ENCODE assay signal across 20 mouse cellular contexts in the genomic region with DNA sequence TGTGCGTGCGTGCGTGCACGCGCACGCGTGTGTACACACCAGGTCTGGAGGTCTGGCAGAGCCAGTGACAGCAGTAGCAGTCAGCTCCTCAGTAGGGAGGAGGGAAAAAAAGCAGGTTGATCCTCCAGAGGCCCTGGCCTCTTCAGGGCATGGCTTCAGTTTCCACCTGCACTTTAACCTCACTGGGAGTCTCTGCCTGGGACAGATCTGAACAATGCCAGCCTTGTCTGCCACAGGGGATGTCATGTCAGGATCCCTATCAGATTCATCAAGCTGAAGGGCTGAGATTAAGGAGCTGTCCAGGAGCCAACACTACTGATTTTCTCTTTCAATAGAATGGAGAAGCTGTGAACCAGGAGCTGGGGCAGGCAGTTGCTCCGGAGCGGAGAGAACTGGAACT. TPM values are rescaled to one million over a fixed set of nuclear protein-coding genes. Genes with fewer than 3 reads are reported as not detected.
DNase-seq lines count a peak whose midpoint lies in the region; ATAC-seq and TF ChIP-seq lines count a peak whose summit lies in the region.
"Had no signal": no experiment of that assay in that cellular context is flagged by ENCODE, and none has a peak within 500 bp of the region (broad histone marks: within the 10 kb centered on the region; RNA-seq: fewer than 3 reads in every experiment).

No protein-coding gene starts in this region.

- no peak for DNase-seq in lung, embryonic 14.5 days
- DNase-seq in lung, postnatal 4 days = no peak
- DNase-seq in embryonic facial prominence, embryonic 10.5 days (ENCODE audit: low spot score) = peak; percentile 24
- peak; percentile 82 for DNase-seq in gonadal fat pad, adult 2 months (ENCODE audit: low read depth)
- no peak for DNase-seq in heart, adult 9 months (ENCODE audit: low spot score in 2 of 2)
- DNase-seq: adrenal gland, adult 2 months; adrenal gland, postnatal 25 days; cerebellum, adult 18-20 months; cerebellum, adult 9-11 months; cerebellum, postnatal 36 days; gastrocnemius, postnatal 36 days; heart, adult 18-20 months had no signal

- no peak for TF ChIP-seq CTCF in lung, embryonic 14.5 days (IDR thresholded peaks at IDR 0.05; ENCODE audit: low read depth)
- no peak for TF ChIP-seq CTCF in intestine, postnatal 0 days (IDR thresholded peaks at IDR 0.05; ENCODE audit: low read depth)

- no peak overlapping the region for H3K4me3 ChIP-seq in lung, embryonic 14.5 days (ENCODE audit: low read depth, low read length)
- no peak overlapping the region for H3K4me3 ChIP-seq in embryonic facial prominence, embryonic 10.5 days
- no peak overlapping the region for H3K4me3 ChIP-seq in intestine, postnatal 0 days (ENCODE audit: low read depth, low read length)
- H3K4me3 ChIP-seq: embryonic facial prominence, embryonic 15.5 days; erythroblast, embryonic 14.5 days; forebrain, embryonic 15.5 days; heart, embryonic 12.5 days had no signal

- no peak for ATAC-seq in lung, embryonic 14.5 days (ENCODE audit: insufficient read depth)
- peak; percentile 84 for ATAC-seq in intestine, postnatal 0 days
- ATAC-seq: activated CD4-positive, CD25-positive, alpha-beta regulatory T cell, adult 4 months; forebrain, embryonic 15.5 days; Patski had no signal

- no peaks in the 10 kb centered on the region for H3K9me3 ChIP-seq in lung, embryonic 14.5 days (ENCODE audit: low read depth, low read length)
- H3K9me3 ChIP-seq in embryonic facial prominence, embryonic 10.5 days = no peaks in the 10 kb centered on the region
- no peaks in the 10 kb centered on the region for H3K9me3 ChIP-seq in intestine, postnatal 0 days (ENCODE audit: control insufficient read depth)
- H3K9me3 ChIP-seq: embryonic facial prominence, embryonic 15.5 days; forebrain, embryonic 15.5 days; heart, embryonic 12.5 days had no signal

- no peaks in the 10 kb centered on the region for H3K27me3 ChIP-seq in lung, embryonic 14.5 days (ENCODE audit: insufficient read depth, low read length)
- no peaks in the 10 kb centered on the region; the same call in 1 of the 2 replicates for H3K27me3 ChIP-seq in embryonic facial prominence, embryonic 10.5 days (replicated peaks; ENCODE audit: low read depth, poor library complexity, severe bottlenecking)
- no peaks in the 10 kb centered on the region for H3K27me3 ChIP-seq in intestine, postnatal 0 days (replicated peaks; ENCODE audit: control insufficient read depth, insufficient read depth, low read length)
- H3K27me3 ChIP-seq: embryonic facial prominence, embryonic 15.5 days; forebrain, embryonic 15.5 days had no signal

- peaks cover 12% of the 10 kb centered on the region for H3K4me1 ChIP-seq in lung, embryonic 14.5 days (ENCODE audit: insufficient read depth)
- peaks cover 22% of the 10 kb centered on the region for H3K4me1 ChIP-seq in embryonic facial prominence, embryonic 10.5 days
- H3K4me1 ChIP-seq in intestine, postnatal 0 days (replicated peaks; ENCODE audit: control insufficient read depth, insufficient read depth, low read length) = no peaks in the 10 kb centered on the region
- H3K4me1 ChIP-seq: forebrain, embryonic 15.5 days; heart, embryonic 12.5 days had no signal

- WGBS in lung, embryonic 14.5 days = 85% methylated on average over 9 of the region's 9 CpGs
- WGBS in embryonic facial prominence, embryonic 10.5 days = 88% methylated on average over 9 of the region's 9 CpGs
- 66% methylated on average over 9 of the region's 9 CpGs for whole genome bisulfite sequencing in intestine, postnatal 0 days

- no peak overlapping the region for H3K9ac ChIP-seq in lung, embryonic 14.5 days
- no peak overlapping the region for H3K9ac ChIP-seq in intestine, postnatal 0 days (ENCODE audit: low read depth, low read length)
- H3K9ac ChIP-seq: embryonic facial prominence, embryonic 15.5 days; forebrain, embryonic 15.5 days; heart, embryonic 12.5 days had no signal

- H3K36me3 ChIP-seq in lung, embryonic 14.5 days (ENCODE audit: insufficient read depth) = no peaks in the 10 kb centered on the region
- H3K36me3 ChIP-seq in embryonic facial prominence, embryonic 10.5 days (replicated peaks) = no peaks in the 10 kb centered on the region
- H3K36me3 ChIP-seq in intestine, postnatal 0 days (ENCODE audit: control insufficient read depth, insufficient read depth) = no peaks in the 10 kb centered on the region
- H3K36me3 ChIP-seq: embryonic facial prominence, embryonic 15.5 days; forebrain, embryonic 15.5 days; heart, embryonic 12.5 days had no signal

- no peak overlapping the region for H3K4me2 ChIP-seq in lung, embryonic 14.5 days
- peak overlapping the region; percentile 17 for H3K4me2 ChIP-seq in intestine, postnatal 0 days (replicated peaks; ENCODE audit: low read depth)
- H3K4me2 ChIP-seq: embryonic facial prominence, embryonic 15.5 days; forebrain, embryonic 15.5 days; heart, embryonic 12.5 days had no signal

- H3K27ac ChIP-seq in lung, embryonic 14.5 days (ENCODE audit: low read depth) = peak overlapping the region; percentile 48; the same call in 1 of the 2 replicates
- no peak overlapping the region for H3K27ac ChIP-seq in embryonic facial prominence, embryonic 10.5 days (replicated peaks)
- no peak overlapping the region for H3K27ac ChIP-seq in intestine, postnatal 0 days (ENCODE audit: low read depth, low read length)
- H3K27ac ChIP-seq: embryonic facial prominence, embryonic 15.5 days; forebrain, embryonic 15.5 days had no signal

RNA-seq across cellular contexts. Expression of gene Entpd3, which starts 11.2 kb away (rescaled TPM):
- polyA plus RNA-seq in lung, embryonic 14.5 days (2014; fragmentation: Nextera tagmentation; extraction: Ambion mirVana) = 14.9 TPM in 2 replicates
- polyA plus RNA-seq in embryonic facial prominence, embryonic 10.5 days (2016; fragmentation: Nextera tagmentation; extraction: Ambion mirVana) = 0.55 and 0.56 TPM in 2 replicates
- 0.16 and 0.37 TPM in 2 replicates for polyA plus RNA-seq in gonadal fat pad, adult 2 months (2012; rRNA removed)
- 1.2 and 1.3 TPM in 2 replicates for polyA plus RNA-seq in intestine, postnatal 0 days (2015; fragmentation: Nextera tagmentation; extraction: Ambion mirVana)
- polyA plus RNA-seq: forebrain, embryonic 11.5 days; Patski had no signal

RNA-seq across cellular contexts. Expression of gene Rpl14, which starts 20.5 kb away (rescaled TPM):
- polyA plus RNA-seq in lung, embryonic 14.5 days (2014; fragmentation: Nextera tagmentation; extraction: Ambion mirVana) = 1,001 and 1,027 TPM in 2 replicates
- polyA plus RNA-seq in embryonic facial prominence, embryonic 10.5 days (2016; fragmentation: Nextera tagmentation; extraction: Ambion mirVana) = 810 and 834 TPM in 2 replicates
- polyA plus RNA-seq in gonadal fat pad, adult 2 months (2012; rRNA removed) = 530 and 535 TPM in 2 replicates
- 500 and 505 TPM in 2 replicates for polyA plus RNA-seq in intestine, postnatal 0 days (2015; fragmentation: Nextera tagmentation; extraction: Ambion mirVana)

RNA-seq across cellular contexts. Expression of gene Eif1b, which starts 58.7 kb away (rescaled TPM):
- polyA plus RNA-seq in lung, embryonic 14.5 days (2014; fragmentation: Nextera tagmentation; extraction: Ambion mirVana) = 195 and 196 TPM in 2 replicates
- polyA plus RNA-seq in embryonic facial prominence, embryonic 10.5 days (2016; fragmentation: Nextera tagmentation; extraction: Ambion mirVana) = 202 and 220 TPM in 2 replicates
- polyA plus RNA-seq in gonadal fat pad, adult 2 months (2012; rRNA removed) = 25.5 and 30.4 TPM in 2 replicates
- 115 and 123 TPM in 2 replicates for polyA plus RNA-seq in intestine, postnatal 0 days (2015; fragmentation: Nextera tagmentation; extraction: Ambion mirVana)

Comparison
In these comparisons a context has a peak if more than half of its experiments do, and no peak if none do; other contexts are left out.
1. DNase-seq: peak in embryonic facial prominence, embryonic 10.5 days (single experiment) and gonadal fat pad, adult 2 months (single experiment); none in lung, embryonic 14.5 days (single experiment), lung, postnatal 4 days (0 of 2) and heart, adult 9 months (0 of 2).